Mouse (Mus musculus): Measurements from ENCODE around the gene Rgs7. TPM values are rescaled to one million over a fixed set of nuclear protein-coding genes. Genes with fewer than 3 reads are reported as not detected.
A peak's percentile ranks its signal among the peaks of the same experiment; 100 is the strongest.

Gene Rgs7
- polyA plus RNA-seq, 1 experiment from 2014 or later, result 1.9 TPM

DNA sequence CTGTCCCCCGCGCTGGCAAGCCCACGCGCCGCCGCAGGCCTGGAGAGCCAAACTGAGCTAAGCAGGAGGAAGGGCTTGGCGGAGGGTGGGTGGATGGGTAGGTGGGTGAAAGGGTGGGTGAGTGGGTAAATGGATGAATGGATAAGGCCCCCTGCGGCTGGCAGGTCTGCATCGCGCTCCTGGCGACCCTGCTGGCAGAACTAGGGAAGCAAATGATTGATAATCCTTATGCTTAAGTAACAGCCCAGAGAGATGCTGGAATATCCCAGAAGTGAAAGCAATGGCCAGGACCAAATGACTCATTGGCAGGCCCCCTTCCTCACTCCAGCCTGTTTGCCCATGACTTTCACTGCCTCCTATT is 363 bp upstream of the Rgs7 start:
- ATAC-seq (ENCODE audit: insufficient read depth, low FRiP score), result no peak
- Histone ChIP-seq H3K9me3 (replicated peaks; ENCODE audit: control insufficient read depth, low read length) (no peaks in the 10 kb centered on the region), H3K4me3 (replicated peaks; ENCODE audit: low read length) (peak overlapping the region; percentile 49), H3K36me3 (ENCODE audit: control insufficient read depth, insufficient read depth, low read length) (no peaks in the 10 kb centered on the region), H3K27ac (ENCODE audit: low read length) (no peak overlapping the region), H3K9ac (ENCODE audit: low read length) (peak overlapping the region; percentile 63), H3K4me2 (ENCODE audit: low read depth, low read length) (peak overlapping the region; percentile 78), H3K27me3 (ENCODE audit: control insufficient read depth, insufficient read depth, low read length) (peaks cover 8% of the 10 kb centered on the region; the same call in 1 of the 2 replicates), H3K4me1 (ENCODE audit: control insufficient read depth, insufficient read depth, low read length) (0 out of 2 replicates have a peak, but pooled peaks cover 3% of the 10 kb centered on the region)
- 0% methylated on average over 11 of the region's 11 CpGs for WGBS

DNA sequence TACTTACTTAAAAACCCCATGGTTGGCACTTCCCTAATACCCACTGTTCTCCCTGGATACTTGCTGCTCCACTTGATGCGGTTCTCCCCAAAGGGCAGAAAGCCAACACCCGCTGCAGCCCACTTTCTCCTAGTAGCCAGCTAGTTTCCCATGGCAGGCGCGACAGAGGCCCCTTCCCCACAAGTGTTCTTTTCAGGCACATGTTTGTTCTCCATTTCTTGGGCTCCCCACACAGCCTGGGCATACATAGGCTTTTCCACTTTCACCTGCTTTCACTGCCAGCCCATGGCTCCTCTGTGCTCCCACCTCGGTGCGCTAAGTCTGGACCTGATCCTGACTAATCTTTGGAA is 814 bp downstream of the Rgs7 start:
- H3K4me2 ChIP-seq (ENCODE audit: low read depth, low read length), result peak overlapping the region; percentile 78
- no peak overlapping the region for H3K9ac ChIP-seq (ENCODE audit: low read length)
- peak overlapping the region; percentile 49 for H3K4me3 ChIP-seq (replicated peaks; ENCODE audit: low read length)
- WGBS, result 14% methylated on average over 6 of the region's 6 CpGs
- H3K27me3 ChIP-seq (ENCODE audit: control insufficient read depth, insufficient read depth, low read length), result peaks cover 8% of the 10 kb centered on the region; the same call in 1 of the 2 replicates
- 0 out of 2 replicates have a peak, but pooled peaks cover 3% of the 10 kb centered on the region for H3K4me1 ChIP-seq (ENCODE audit: control insufficient read depth, insufficient read depth, low read length)
- H3K36me3 ChIP-seq (ENCODE audit: control insufficient read depth, insufficient read depth, low read length), result no peaks in the 10 kb centered on the region
- no peak overlapping the region for H3K27ac ChIP-seq (ENCODE audit: low read length)
- no peaks in the 10 kb centered on the region for H3K9me3 ChIP-seq (replicated peaks; ENCODE audit: control insufficient read depth, low read length)
- no peak for ATAC-seq (ENCODE audit: insufficient read depth, low FRiP score)

DNA sequence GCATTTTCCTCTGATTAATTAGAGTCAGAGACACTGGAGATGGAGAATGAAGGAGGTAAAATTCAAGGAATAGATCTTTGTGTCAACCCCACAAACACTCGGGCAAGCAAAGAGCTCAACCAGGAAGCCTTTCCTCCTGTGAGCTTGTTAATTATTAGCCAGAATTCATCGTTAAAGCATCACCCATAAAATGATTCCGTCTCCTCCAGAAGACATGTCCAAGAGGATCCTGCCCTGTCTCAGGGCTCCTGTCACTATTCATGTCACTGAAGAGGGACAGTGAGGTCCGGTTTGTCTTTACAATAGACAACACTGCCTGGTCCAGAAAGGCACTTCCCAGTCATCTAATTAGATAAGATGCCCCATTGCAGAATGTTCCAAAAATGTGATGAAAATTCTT is 7.2 kb downstream of the Rgs7 start:
- no peak for ATAC-seq (ENCODE audit: insufficient read depth, low FRiP score)
- H3K36me3 ChIP-seq (ENCODE audit: control insufficient read depth, insufficient read depth, low read length), result no peaks in the 10 kb centered on the region
- no peak overlapping the region for H3K9ac ChIP-seq (ENCODE audit: low read length)
- no peak overlapping the region for H3K4me3 ChIP-seq (replicated peaks; ENCODE audit: low read length)
- H3K9me3 ChIP-seq (replicated peaks; ENCODE audit: control insufficient read depth, low read length), result no peaks in the 10 kb centered on the region
- H3K27me3 ChIP-seq (ENCODE audit: control insufficient read depth, insufficient read depth, low read length), result no peaks in the 10 kb centered on the region
- H3K27ac ChIP-seq (ENCODE audit: low read length), result no peak overlapping the region
- H3K4me2 ChIP-seq (ENCODE audit: low read depth, low read length), result no peak overlapping the region
- no peaks in the 10 kb centered on the region for H3K4me1 ChIP-seq (ENCODE audit: control insufficient read depth, insufficient read depth, low read length)
- 56% methylated on average over 4 of the region's 4 CpGs for WGBS

DNA sequence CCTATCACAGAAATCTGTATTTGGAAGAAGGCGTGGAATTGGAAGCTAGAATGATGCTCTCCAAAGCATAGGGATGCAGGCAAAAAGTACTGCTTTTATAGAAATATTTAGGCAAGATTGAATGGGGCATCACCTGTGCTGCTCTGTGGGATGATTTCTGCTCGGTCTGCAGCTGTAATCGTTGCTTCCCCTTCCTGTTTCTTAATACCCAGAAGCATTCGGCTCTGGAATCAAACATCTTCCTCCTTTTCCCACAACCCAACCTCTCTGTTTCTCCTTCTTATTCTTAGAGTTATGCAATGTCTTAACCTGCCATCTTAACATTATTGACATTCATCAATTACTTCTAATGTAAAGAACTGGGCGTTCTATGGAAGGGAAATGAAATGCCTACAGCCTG is 19.2 kb downstream of the Rgs7 start:
- H3K9me3 ChIP-seq (replicated peaks; ENCODE audit: control insufficient read depth, low read length), result no peaks in the 10 kb centered on the region
- H3K27ac ChIP-seq (ENCODE audit: low read length), result no peak overlapping the region
- no peak overlapping the region for H3K4me2 ChIP-seq (ENCODE audit: low read depth, low read length)
- no peaks in the 10 kb centered on the region for H3K36me3 ChIP-seq (ENCODE audit: control insufficient read depth, insufficient read depth, low read length)
- no peak for ATAC-seq (ENCODE audit: insufficient read depth, low FRiP score)
- no peaks in the 10 kb centered on the region for H3K4me1 ChIP-seq (ENCODE audit: control insufficient read depth, insufficient read depth, low read length)
- H3K9ac ChIP-seq (ENCODE audit: low read length), result no peak overlapping the region
- H3K27me3 ChIP-seq (ENCODE audit: control insufficient read depth, insufficient read depth, low read length), result no peaks in the 10 kb centered on the region
- WGBS, result 80% methylated on average over 5 of the region's 5 CpGs
- no peak overlapping the region for H3K4me3 ChIP-seq (replicated peaks; ENCODE audit: low read length)

DNA sequence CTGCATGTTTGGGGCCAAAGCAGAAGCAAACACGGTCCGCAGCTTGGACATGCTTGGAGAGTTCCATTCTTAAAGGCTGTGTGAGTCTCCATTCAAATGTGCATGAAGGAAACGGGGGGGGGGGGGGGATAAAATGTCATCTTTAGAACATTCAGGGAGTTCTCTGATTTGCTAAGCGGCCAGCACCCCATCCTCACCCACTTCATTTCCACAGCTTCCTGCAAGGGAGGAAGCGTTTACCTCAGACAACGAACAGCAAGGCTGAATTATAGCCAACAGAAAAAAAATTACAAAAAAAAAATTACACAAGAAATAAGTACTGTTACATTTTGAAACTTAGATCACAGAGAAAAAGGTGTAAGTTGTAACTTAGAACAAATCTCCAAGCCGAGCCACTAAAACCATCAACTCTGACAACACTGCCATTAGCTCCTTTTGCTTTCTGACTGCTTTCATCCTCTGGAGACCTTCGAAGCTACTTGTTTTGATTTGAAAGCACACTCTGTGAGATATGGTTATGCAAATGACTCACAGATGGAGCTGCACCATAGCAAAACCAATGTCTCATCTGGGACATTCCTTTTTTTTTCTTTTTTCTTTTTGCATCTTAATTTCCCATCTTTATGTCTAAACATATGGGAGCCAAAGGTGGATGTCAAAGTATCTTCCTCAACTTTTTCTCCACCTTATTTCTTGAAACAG is 23.1 kb downstream of the Rgs7 start:
- no peaks in the 10 kb centered on the region for H3K27me3 ChIP-seq (ENCODE audit: control insufficient read depth, insufficient read depth, low read length)
- WGBS, result 65% methylated on average over 8 of the region's 8 CpGs
- no peaks in the 10 kb centered on the region for H3K9me3 ChIP-seq (replicated peaks; ENCODE audit: control insufficient read depth, low read length)
- H3K36me3 ChIP-seq (ENCODE audit: control insufficient read depth, insufficient read depth, low read length), result no peaks in the 10 kb centered on the region
- H3K9ac ChIP-seq (ENCODE audit: low read length), result no peak overlapping the region
- H3K4me1 ChIP-seq (ENCODE audit: control insufficient read depth, insufficient read depth, low read length), result no peaks in the 10 kb centered on the region
- no peak overlapping the region for H3K4me3 ChIP-seq (replicated peaks; ENCODE audit: low read length)
- H3K27ac ChIP-seq (ENCODE audit: low read length), result no peak overlapping the region
- no peak overlapping the region for H3K4me2 ChIP-seq (ENCODE audit: low read depth, low read length)
- no peak for ATAC-seq (ENCODE audit: insufficient read depth, low FRiP score)

DNA sequence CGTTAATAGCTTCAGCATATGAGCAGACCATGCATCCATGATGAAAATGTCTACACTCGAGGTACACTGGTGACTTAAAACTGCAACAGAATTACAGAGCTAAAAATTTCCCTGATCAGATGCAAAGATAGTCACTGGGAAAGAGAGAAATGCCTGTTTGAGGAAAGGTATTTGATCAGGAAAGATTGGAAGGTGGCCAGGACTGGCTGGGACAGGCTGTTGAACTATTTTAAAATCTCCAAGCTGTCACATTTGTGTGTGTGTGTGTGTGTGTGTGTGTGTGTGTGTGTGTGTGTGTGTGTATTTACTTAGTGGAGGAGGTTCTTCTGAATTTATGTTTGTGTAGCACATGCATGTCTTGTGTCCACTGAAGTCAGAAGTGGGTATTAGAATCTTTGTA is 27.7 kb downstream of the Rgs7 start:
- Histone ChIP-seq H3K4me2 (ENCODE audit: low read depth, low read length) (no peak overlapping the region), H3K9me3 (replicated peaks; ENCODE audit: control insufficient read depth, low read length) (no peaks in the 10 kb centered on the region), H3K36me3 (ENCODE audit: control insufficient read depth, insufficient read depth, low read length) (no peaks in the 10 kb centered on the region), H3K27me3 (ENCODE audit: control insufficient read depth, insufficient read depth, low read length) (no peaks in the 10 kb centered on the region), H3K4me1 (ENCODE audit: control insufficient read depth, insufficient read depth, low read length) (no peaks in the 10 kb centered on the region), H3K9ac (ENCODE audit: low read length) (no peak overlapping the region), H3K4me3 (replicated peaks; ENCODE audit: low read length) (no peak overlapping the region), H3K27ac (ENCODE audit: low read length) (no peak overlapping the region)
- WGBS, result 80% methylated on average over 2 of the region's 2 CpGs
- no peak for ATAC-seq (ENCODE audit: insufficient read depth, low FRiP score)

DNA sequence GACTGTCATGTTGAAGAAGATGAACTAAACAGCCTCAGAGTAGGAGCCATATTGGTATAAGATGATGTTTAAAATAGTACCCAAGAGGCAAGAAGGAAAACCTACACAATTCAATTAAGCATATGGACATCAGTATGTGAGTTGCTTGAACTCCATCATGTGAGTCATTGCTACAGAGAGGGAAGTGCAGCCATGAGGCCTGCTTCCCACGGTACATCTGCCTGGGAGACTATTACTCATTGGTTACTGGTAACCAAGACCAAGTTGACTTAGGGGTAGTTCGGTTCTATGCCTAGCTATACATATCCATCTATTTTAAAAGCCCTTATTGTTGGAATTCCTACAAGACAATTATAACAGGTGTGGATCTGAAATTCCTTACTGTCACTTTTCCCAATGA is 29.9 kb downstream of the Rgs7 start:
- Histone ChIP-seq H3K36me3 (ENCODE audit: control insufficient read depth, insufficient read depth, low read length) (no peaks in the 10 kb centered on the region), H3K4me3 (replicated peaks; ENCODE audit: low read length) (no peak overlapping the region), H3K4me1 (ENCODE audit: control insufficient read depth, insufficient read depth, low read length) (no peaks in the 10 kb centered on the region), H3K27me3 (ENCODE audit: control insufficient read depth, insufficient read depth, low read length) (no peaks in the 10 kb centered on the region), H3K27ac (ENCODE audit: low read length) (no peak overlapping the region), H3K4me2 (ENCODE audit: low read depth, low read length) (no peak overlapping the region), H3K9ac (ENCODE audit: low read length) (no peak overlapping the region), H3K9me3 (replicated peaks; ENCODE audit: control insufficient read depth, low read length) (no peaks in the 10 kb centered on the region)
- ATAC-seq (ENCODE audit: insufficient read depth, low FRiP score), result no peak
- 91% methylated on average over 2 of the region's 2 CpGs for WGBS

DNA sequence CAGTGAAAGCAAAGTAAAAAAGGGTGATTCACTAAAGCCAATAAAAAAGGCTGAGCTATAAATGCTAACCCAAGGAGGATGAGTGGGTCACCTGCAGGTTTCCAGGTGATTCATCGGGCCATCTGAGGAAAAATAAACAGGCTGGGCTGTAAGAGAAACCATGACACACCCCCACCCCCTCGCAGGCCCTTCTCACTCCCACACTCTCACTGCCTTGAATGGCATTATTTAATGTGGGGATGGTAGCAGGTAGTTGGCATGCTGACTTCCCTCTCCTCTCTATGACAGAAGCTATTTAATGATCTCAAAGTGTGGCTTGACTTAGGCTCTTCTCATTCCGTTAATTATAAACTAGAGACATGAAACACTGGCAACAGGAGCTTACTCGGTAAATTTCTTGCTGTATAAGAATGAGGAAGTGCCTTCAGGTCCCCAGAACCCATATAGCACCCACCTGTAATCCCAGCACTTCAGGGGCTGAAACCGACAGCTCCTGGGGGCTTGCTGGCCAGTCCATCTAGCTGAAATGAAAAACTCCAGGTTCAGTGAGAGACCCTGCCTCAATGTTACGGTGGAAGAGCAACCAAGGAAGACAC is 38.2 kb downstream of the Rgs7 start:
- Histone ChIP-seq H3K9me3 (replicated peaks; ENCODE audit: control insufficient read depth, low read length) (no peaks in the 10 kb centered on the region), H3K27me3 (ENCODE audit: control insufficient read depth, insufficient read depth, low read length) (no peaks in the 10 kb centered on the region), H3K4me1 (ENCODE audit: control insufficient read depth, insufficient read depth, low read length) (no peaks in the 10 kb centered on the region), H3K27ac (ENCODE audit: low read length) (no peak overlapping the region), H3K4me3 (replicated peaks; ENCODE audit: low read length) (no peak overlapping the region), H3K9ac (ENCODE audit: low read length) (no peak overlapping the region), H3K36me3 (ENCODE audit: control insufficient read depth, insufficient read depth, low read length) (no peaks in the 10 kb centered on the region), H3K4me2 (ENCODE audit: low read depth, low read length) (no peak overlapping the region)
- 59% methylated on average over 6 of the region's 6 CpGs for WGBS
- ATAC-seq (ENCODE audit: insufficient read depth, low FRiP score), result no peak

DNA sequence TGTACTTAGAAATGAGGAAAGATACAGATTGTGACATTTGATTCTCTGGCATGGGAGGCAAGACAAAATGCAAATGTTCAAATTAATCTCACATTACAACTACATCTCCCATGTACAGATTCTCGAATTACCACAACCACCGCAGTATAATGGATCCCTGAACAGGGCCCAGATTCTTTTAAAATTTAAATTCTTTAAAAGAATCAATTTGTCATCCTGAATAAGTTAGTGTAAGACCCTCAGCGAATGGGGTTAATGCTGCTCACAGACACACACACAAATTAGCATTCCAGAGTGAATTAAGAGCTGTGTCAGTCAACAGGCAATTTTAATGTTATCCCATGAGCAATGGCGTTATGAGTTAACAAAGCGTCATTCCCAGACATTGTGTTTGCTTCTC is 44.3 kb downstream of the Rgs7 start:
- Histone ChIP-seq H3K36me3 (ENCODE audit: control insufficient read depth, insufficient read depth, low read length) (no peaks in the 10 kb centered on the region), H3K9ac (ENCODE audit: low read length) (no peak overlapping the region), H3K27ac (ENCODE audit: low read length) (no peak overlapping the region), H3K9me3 (replicated peaks; ENCODE audit: control insufficient read depth, low read length) (no peaks in the 10 kb centered on the region), H3K27me3 (ENCODE audit: control insufficient read depth, insufficient read depth, low read length) (no peaks in the 10 kb centered on the region), H3K4me2 (ENCODE audit: low read depth, low read length) (no peak overlapping the region), H3K4me3 (replicated peaks; ENCODE audit: low read length) (no peak overlapping the region), H3K4me1 (ENCODE audit: control insufficient read depth, insufficient read depth, low read length) (no peaks in the 10 kb centered on the region)
- 60% methylated on average over 5 of the region's 5 CpGs for WGBS
- no peak for ATAC-seq (ENCODE audit: insufficient read depth, low FRiP score)
